Mouse (Mus musculus) embryonic fibroblast, embryonic 13.5 days (primary cell): Measurements from ENCODE around the gene Tmem189. TPM values are rescaled to one million over a fixed set of nuclear protein-coding genes. Genes with fewer than 3 reads are reported as not detected.

Experiments used
- H3K27ac ChIP-seq: 2 replicates; pipeline ENCODE4 v1.5.1; 2012; ENCODE audit warnings: low read length, control low read depth, inconsistent platforms; ENCODE audit not compliant: insufficient read depth
- H3K4me1 ChIP-seq: 2 replicates; pipeline ENCODE4 v1.6.1; 2011; ENCODE audit warnings: low read length; ENCODE audit not compliant: control insufficient read depth, insufficient read depth
- H3K4me3 ChIP-seq: 2 replicates; pipeline ENCODE4 v1.5.1; 2011; ENCODE audit warnings: mild to moderate bottlenecking, control low read depth, low read length; ENCODE audit not compliant: insufficient read depth
- CTCF ChIP-seq: IDR thresholded peaks from 2 replicates; pipeline ENCODE4 v1.5.1; 2011; ENCODE audit warnings: mild to moderate bottlenecking, control low read depth, low read length, moderate library complexity, borderline replicate concordance; ENCODE audit not compliant: insufficient read depth
- POLR2A ChIP-seq: IDR thresholded peaks from 2 replicates; pipeline ENCODE4 v1.6.1; 2011; ENCODE audit warnings: low read depth, mild to moderate bottlenecking, control low read depth, low read length, moderate library complexity
- polyA plus RNA-seq: library from polyadenylated mRNA; stranded (reverse); fragments of >200 nt; gene quantifications from 2 replicates; pipeline ENCODE4 v1.2.4, GENCODE M21; 2011; ENCODE audit warnings: low read depth; ENCODE audit not compliant: missing spikeins, insufficient read length

The Tmem189 gene
- polyA plus RNA-seq, 1 experiment, result 31.3 TPM

GRCm38 (mm10) chr2:167719520-167719919, 29.9 kb upstream of the Tmem189 start:
- Histone ChIP-seq H3K4me1 (no peaks in the 10 kb centered on the region), H3K4me3 (no peak overlapping the region), H3K27ac (no peak overlapping the region)
- TF ChIP-seq POLR2A, result no peak
- TF ChIP-seq CTCF, result no peak

DNA sequence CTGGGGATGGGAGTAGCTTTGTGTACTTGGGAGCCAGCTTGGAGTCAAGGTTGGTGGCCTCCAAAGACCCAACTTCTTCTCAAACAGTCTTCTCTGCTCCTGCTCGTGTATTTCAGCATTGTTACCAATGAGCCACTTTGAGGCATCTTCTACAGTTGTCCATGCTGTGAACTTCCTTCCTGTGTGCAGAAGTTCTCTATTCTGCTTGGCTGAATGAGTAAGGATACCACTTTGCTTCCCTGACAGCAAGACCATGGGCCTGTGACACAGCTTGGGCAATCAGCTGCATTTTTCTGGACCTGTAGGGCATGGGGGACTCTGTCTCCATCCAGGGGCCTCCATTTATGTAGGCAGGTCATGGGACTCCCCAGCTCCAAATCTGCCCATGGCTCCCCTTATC, 27.6 kb upstream of the Tmem189 start:
- H3K4me3 ChIP-seq, result no peak overlapping the region
- TF ChIP-seq CTCF (no peak), POLR2A (no peak)
- H3K27ac ChIP-seq, result peak overlapping the region; percentile 15
- no peaks in the 10 kb centered on the region for H3K4me1 ChIP-seq

- Histone ChIP-seq H3K4me3 (no peak overlapping the region), H3K27ac (no peak overlapping the region), H3K4me1 (no peaks in the 10 kb centered on the region)
- no peak for TF ChIP-seq POLR2A
- no peak for TF ChIP-seq CTCF
Observed at GRCm38 (mm10) chr2:167715008-167715407, 25.4 kb upstream of the Tmem189 start.

DNA sequence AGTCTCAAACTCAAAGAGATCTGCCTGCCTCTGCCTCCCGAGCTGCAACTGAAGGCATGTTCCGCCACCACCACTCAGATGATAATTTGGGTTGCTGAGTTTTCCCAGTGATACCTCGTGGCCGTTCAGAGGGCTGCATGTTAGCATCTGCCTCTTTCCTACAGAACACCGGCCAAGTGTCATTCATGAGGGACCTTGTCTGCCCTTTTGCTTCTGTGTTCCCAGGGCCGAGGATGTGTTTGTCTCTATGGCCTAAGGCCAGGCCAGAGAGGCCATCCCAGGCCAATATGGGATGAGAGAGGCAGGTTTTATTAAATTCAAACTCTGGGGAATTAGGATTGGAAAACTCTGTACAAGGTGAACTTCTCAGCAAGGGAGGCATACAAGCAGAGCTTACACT, 24.7 kb upstream of the Tmem189 start:
- TF ChIP-seq POLR2A (no peak), CTCF (no peak)
- H3K4me1 ChIP-seq, result no peaks in the 10 kb centered on the region
- no peak overlapping the region for H3K27ac ChIP-seq
- no peak overlapping the region for H3K4me3 ChIP-seq

DNA sequence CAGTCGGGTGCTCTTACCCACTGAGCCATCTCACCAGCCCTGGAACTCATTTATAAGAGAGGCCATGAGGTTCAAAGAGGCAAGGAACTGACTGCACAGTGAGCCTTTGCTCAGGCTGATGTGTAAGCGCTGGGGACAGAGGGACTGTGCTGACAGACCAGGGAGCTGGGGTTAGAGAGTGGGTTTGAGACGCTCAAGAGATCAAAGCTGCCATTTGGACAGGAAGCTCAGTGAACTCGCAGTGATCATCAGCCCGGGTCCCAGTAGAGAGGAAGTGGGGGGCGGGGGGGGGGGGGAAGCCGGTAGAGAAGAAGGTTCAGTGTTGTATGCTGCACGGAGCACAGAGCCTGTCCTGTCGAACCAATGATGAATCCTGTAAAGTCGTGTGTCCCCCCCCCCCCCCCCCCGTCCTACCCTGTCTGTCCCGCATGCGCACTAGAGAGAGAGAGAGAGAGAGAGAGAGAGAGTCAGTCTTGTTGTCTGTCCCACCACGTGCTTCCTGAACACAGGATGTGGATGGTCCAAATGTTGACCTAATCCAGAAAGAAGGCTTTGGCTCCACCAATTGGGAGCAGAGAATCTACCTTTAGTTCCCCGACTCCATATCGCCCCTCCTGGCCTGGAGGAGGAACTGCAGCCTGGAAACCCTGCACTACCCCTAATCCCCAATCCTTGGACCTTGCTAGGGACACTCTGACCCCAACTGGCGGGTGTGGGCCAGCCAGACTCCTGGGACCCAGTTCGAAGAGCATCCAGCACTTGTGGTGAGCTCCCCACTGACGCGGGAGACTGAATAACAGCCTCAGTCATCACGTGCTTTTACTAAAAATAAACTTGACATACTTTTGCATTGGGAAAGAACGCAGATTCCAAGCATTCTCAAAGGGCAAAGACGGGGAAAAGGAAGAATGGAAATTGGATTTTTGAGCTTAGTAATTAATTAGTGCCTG, 23.5 kb upstream of the Tmem189 start:
- no peak for TF ChIP-seq POLR2A
- TF ChIP-seq CTCF, result peak; percentile 28; the same call in 1 of the 2 replicates
- peak overlapping the region; percentile 64 for H3K27ac ChIP-seq
- H3K4me3 ChIP-seq, result no peak overlapping the region
- H3K4me1 ChIP-seq, result no peaks in the 10 kb centered on the region

DNA sequence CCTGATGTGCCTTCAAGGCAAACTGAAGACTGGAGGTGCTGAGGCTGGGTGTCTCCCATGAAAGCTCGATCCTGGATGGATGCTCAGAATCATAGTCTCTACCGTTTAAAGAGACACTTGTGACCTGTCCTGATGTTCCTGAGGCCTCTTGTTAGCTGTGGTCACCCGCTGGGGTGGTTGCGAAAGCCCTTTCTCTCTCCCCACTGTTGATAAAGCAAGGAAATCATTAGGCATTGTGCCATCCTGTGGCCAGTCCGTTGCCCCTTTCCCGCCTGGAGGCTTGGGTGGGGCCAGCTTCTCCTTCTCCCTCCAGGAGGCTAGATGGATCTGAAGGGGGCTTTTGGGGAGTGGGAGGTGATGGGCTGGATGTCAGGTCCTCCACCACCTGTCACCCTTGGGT, 21.0 kb upstream of the Tmem189 start:
- H3K4me1 ChIP-seq, result no peaks in the 10 kb centered on the region
- H3K4me3 ChIP-seq, result no peak overlapping the region
- H3K27ac ChIP-seq, result no peak overlapping the region
- no peak for TF ChIP-seq POLR2A
- TF ChIP-seq CTCF, result no peak

- Histone ChIP-seq H3K4me3 (no peak overlapping the region), H3K27ac (no peak overlapping the region), H3K4me1 (no peaks in the 10 kb centered on the region)
- no peak for TF ChIP-seq POLR2A
- no peak for TF ChIP-seq CTCF
Observed at GRCm38 (mm10) chr2:167709969-167710368, 20.3 kb upstream of the Tmem189 start.

- Histone ChIP-seq H3K4me1 (no peaks in the 10 kb centered on the region), H3K27ac (0 out of 2 replicates have a peak overlapping the region, but pooled peaks have one; percentile 4), H3K4me3 (no peak overlapping the region)
- no peak for TF ChIP-seq CTCF
Observed at GRCm38 (mm10) chr2:167708373-167708772, 18.8 kb upstream of the Tmem189 start.

- Histone ChIP-seq H3K4me1 (no peaks in the 10 kb centered on the region), H3K27ac (no peak overlapping the region), H3K4me3 (no peak overlapping the region)
- TF ChIP-seq CTCF (no peak), POLR2A (no peak)
Observed at GRCm38 (mm10) chr2:167706183-167706939, 16.7 kb upstream of the Tmem189 start.

DNA sequence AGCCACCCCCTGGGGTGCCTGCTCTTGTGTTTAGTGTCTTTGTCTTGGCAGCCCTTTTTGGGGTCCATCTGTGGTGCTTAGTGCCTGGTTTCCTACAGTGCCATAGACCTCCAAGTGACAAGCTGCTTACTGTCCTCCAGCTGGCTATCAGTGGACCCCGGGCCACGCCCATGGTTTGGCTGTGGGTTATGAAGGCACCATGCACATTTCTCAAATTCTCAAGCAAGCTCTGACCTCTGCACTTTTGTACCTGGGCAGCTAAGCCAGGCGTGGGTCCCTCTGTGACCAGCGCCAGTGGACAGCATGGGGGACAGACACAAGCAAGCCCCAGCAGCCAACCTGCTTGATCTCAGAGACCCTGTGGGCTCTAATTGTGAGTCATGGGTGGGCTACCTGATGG, 14.8 kb upstream of the Tmem189 start:
- TF ChIP-seq CTCF, result no peak
- TF ChIP-seq POLR2A, result no peak
- no peak overlapping the region for H3K27ac ChIP-seq
- no peaks in the 10 kb centered on the region for H3K4me1 ChIP-seq
- H3K4me3 ChIP-seq, result no peak overlapping the region
